17 mouse cellular contexts compared by ENCODE assay signal in the genomic region with DNA sequence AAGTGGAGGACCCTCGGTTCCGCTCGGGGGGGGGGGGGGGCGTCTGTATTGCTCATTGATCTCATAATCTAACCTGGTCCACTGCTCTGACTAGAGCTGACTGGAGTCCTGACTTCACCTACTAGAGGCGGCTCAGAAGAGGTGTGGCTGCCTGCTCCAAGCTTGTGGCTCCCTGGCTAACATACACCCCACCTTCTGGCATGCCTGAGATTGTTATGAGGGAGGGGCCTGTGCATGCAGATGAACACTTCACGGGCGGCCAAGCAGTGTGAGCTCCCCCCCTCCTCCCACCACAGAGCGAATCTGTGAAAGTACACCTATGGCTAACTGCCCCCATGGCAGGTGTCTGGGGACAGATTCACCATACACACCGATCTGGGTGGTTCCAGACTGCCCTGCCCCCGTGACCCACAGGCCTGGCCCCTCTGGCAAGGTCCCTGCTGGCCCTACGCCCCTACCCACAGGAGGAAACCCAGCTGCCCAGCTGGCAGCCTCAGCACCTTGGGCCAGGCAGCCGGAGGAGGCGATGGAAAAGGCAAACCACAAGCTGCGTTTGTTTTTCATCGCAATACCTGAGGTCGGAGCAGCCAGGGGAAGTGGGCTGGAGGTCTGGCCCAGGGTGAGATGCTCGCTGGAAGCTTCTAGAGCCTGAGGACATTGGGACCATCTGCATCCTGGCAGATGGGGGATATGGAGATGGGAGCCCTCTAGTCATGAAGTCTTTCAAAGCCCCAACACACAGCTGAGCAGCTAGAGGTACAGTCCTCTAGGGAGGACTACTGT. TPM values are rescaled to one million over a fixed set of nuclear protein-coding genes. Genes with fewer than 3 reads are reported as not detected.
DNase-seq lines count a peak whose midpoint lies in the region; ATAC-seq lines count a peak whose summit lies in the region.
"Had no signal": no experiment of that assay in that cellular context is flagged by ENCODE, and none has a peak within 500 bp of the region (broad histone marks: within the 10 kb centered on the region; RNA-seq: fewer than 3 reads in every experiment).

No protein-coding gene starts in this region.

- DNase-seq in hindbrain, embryonic 10.5 days (ENCODE audit: low spot score), result no peak
- DNase-seq in midbrain, embryonic 10.5 days (ENCODE audit: low spot score), result no peak
- DNase-seq in midbrain, embryonic 11.5 days (ENCODE audit: low spot score, missing footprints), result no peak
- DNase-seq in natural killer cell, adult 2 months (ENCODE audit: low spot score in 2 of 2), result no peak
- no peak for DNase-seq in spleen, adult 12 weeks (ENCODE audit: low spot score)
- DNase-seq: adrenal gland, postnatal 14 days; kidney, adult 8-10 months; layer of hippocampus, adult 9-11 months; liver, embryonic 13.5 days; midbrain, embryonic 14.5 days had no signal

- peaks cover 72% of the 10 kb centered on the region for H3K4me1 ChIP-seq in hindbrain, embryonic 10.5 days (replicated peaks)
- peaks cover 20% of the 10 kb centered on the region for H3K4me1 ChIP-seq in hindbrain, embryonic 16.5 days (ENCODE audit: control insufficient read depth, insufficient read depth, low read depth, low read length)
- H3K4me1 ChIP-seq in midbrain, embryonic 10.5 days, result peaks cover 68% of the 10 kb centered on the region
- H3K4me1 ChIP-seq in midbrain, embryonic 11.5 days (ENCODE audit: control insufficient read depth, insufficient read depth, low read length), result peaks cover 28% of the 10 kb centered on the region
- H3K4me1 ChIP-seq in embryonic facial prominence, embryonic 15.5 days, result peaks cover 71% of the 10 kb centered on the region
- H3K4me1 ChIP-seq in stomach, embryonic 16.5 days (ENCODE audit: control insufficient read depth, insufficient read depth, low read length), result peaks cover 40% of the 10 kb centered on the region
- H3K4me1 ChIP-seq: liver, embryonic 13.5 days had no signal

- H3K4me2 ChIP-seq in hindbrain, embryonic 16.5 days (ENCODE audit: low read length), result no peak overlapping the region
- no peak overlapping the region for H3K4me2 ChIP-seq in midbrain, embryonic 11.5 days
- no peak overlapping the region for H3K4me2 ChIP-seq in embryonic facial prominence, embryonic 15.5 days (replicated peaks)
- H3K4me2 ChIP-seq in stomach, embryonic 16.5 days (ENCODE audit: low read depth, low read length), result no peak overlapping the region
- H3K4me2 ChIP-seq: forebrain, embryonic 12.5 days; liver, embryonic 13.5 days had no signal

- H3K9ac ChIP-seq in hindbrain, embryonic 16.5 days (ENCODE audit: low read depth, low read length), result no peak overlapping the region
- H3K9ac ChIP-seq in midbrain, embryonic 11.5 days (ENCODE audit: low read length), result no peak overlapping the region
- H3K9ac ChIP-seq in embryonic facial prominence, embryonic 15.5 days, result no peak overlapping the region
- H3K9ac ChIP-seq in stomach, embryonic 16.5 days (ENCODE audit: low read length), result peak overlapping the region; percentile 11; the same call in 1 of the 2 replicates
- H3K9ac ChIP-seq: forebrain, embryonic 12.5 days; liver, embryonic 13.5 days had no signal

- ATAC-seq in hindbrain, embryonic 16.5 days, result no peak
- ATAC-seq in midbrain, embryonic 11.5 days (ENCODE audit: low FRiP score), result no peak
- no peak for ATAC-seq in embryonic facial prominence, embryonic 15.5 days (ENCODE audit: insufficient number of reproducible peaks, low FRiP score, low TSS enrichment, low read depth)
- ATAC-seq in stomach, embryonic 16.5 days (ENCODE audit: insufficient read depth, low FRiP score), result no peak

- WGBS in hindbrain, embryonic 10.5 days, result 72% methylated on average over 17 of the region's 17 CpGs
- WGBS in hindbrain, embryonic 16.5 days, result 66% methylated on average over 15 of the region's 17 CpGs
- 78% methylated on average over 17 of the region's 17 CpGs for WGBS in midbrain, embryonic 10.5 days
- 72% methylated on average over 17 of the region's 17 CpGs for WGBS in midbrain, embryonic 11.5 days
- 50% methylated on average over 17 of the region's 17 CpGs for WGBS in embryonic facial prominence, embryonic 15.5 days
- 49% methylated on average over 17 of the region's 17 CpGs for WGBS in stomach, embryonic 16.5 days

- H3K36me3 ChIP-seq in hindbrain, embryonic 10.5 days, result no peaks in the 10 kb centered on the region
- H3K36me3 ChIP-seq in hindbrain, embryonic 16.5 days (ENCODE audit: control insufficient read depth, insufficient read depth, low read length), result no peaks in the 10 kb centered on the region
- H3K36me3 ChIP-seq in midbrain, embryonic 10.5 days, result no peaks in the 10 kb centered on the region
- no peaks in the 10 kb centered on the region for H3K36me3 ChIP-seq in midbrain, embryonic 11.5 days (ENCODE audit: control insufficient read depth, insufficient read depth, low read length)
- H3K36me3 ChIP-seq in embryonic facial prominence, embryonic 15.5 days, result no peaks in the 10 kb centered on the region
- no peaks in the 10 kb centered on the region for H3K36me3 ChIP-seq in stomach, embryonic 16.5 days (ENCODE audit: control insufficient read depth, insufficient read depth, low read length)
- H3K36me3 ChIP-seq: forebrain, embryonic 12.5 days; liver, embryonic 13.5 days had no signal

- H3K27me3 ChIP-seq in hindbrain, embryonic 10.5 days (ENCODE audit: insufficient read depth, poor library complexity, severe bottlenecking), result peaks cover 41% of the 10 kb centered on the region
- H3K27me3 ChIP-seq in hindbrain, embryonic 16.5 days (replicated peaks; ENCODE audit: control insufficient read depth, insufficient read depth, low read length), result peaks cover 15% of the 10 kb centered on the region
- peaks cover 88% of the 10 kb centered on the region for H3K27me3 ChIP-seq in midbrain, embryonic 10.5 days (ENCODE audit: low read depth, poor library complexity, severe bottlenecking)
- peaks cover 40% of the 10 kb centered on the region for H3K27me3 ChIP-seq in midbrain, embryonic 11.5 days (ENCODE audit: control insufficient read depth, insufficient read depth, low read length)
- H3K27me3 ChIP-seq in embryonic facial prominence, embryonic 15.5 days, result peaks cover 8% of the 10 kb centered on the region
- H3K27me3 ChIP-seq in stomach, embryonic 16.5 days (ENCODE audit: control insufficient read depth, insufficient read depth, low read length), result peaks cover 6% of the 10 kb centered on the region; the same call in 1 of the 2 replicates

- H3K27ac ChIP-seq in hindbrain, embryonic 10.5 days, result peak overlapping the region; percentile 57
- H3K27ac ChIP-seq in hindbrain, embryonic 16.5 days (ENCODE audit: low read depth, low read length), result no peak overlapping the region
- H3K27ac ChIP-seq in midbrain, embryonic 10.5 days (replicated peaks), result peak overlapping the region; percentile 82
- H3K27ac ChIP-seq in midbrain, embryonic 11.5 days (ENCODE audit: low read depth, low read length), result no peak overlapping the region
- H3K27ac ChIP-seq in embryonic facial prominence, embryonic 15.5 days (replicated peaks), result 0 out of 2 replicates have a peak overlapping the region, but pooled peaks have one; percentile 9
- no peak overlapping the region for H3K27ac ChIP-seq in stomach, embryonic 16.5 days (ENCODE audit: low read length)
- H3K27ac ChIP-seq: forebrain, embryonic 12.5 days; liver, embryonic 13.5 days had no signal

- no peaks in the 10 kb centered on the region for H3K9me3 ChIP-seq in hindbrain, embryonic 10.5 days
- no peaks in the 10 kb centered on the region for H3K9me3 ChIP-seq in hindbrain, embryonic 16.5 days (ENCODE audit: control insufficient read depth, low read length)
- no peaks in the 10 kb centered on the region for H3K9me3 ChIP-seq in midbrain, embryonic 10.5 days (replicated peaks)
- H3K9me3 ChIP-seq in midbrain, embryonic 11.5 days (ENCODE audit: control insufficient read depth, low read length), result no peaks in the 10 kb centered on the region
- H3K9me3 ChIP-seq in embryonic facial prominence, embryonic 15.5 days (replicated peaks), result no peaks in the 10 kb centered on the region
- no peaks in the 10 kb centered on the region for H3K9me3 ChIP-seq in stomach, embryonic 16.5 days (replicated peaks; ENCODE audit: control insufficient read depth, low read length)
- H3K9me3 ChIP-seq: forebrain, embryonic 12.5 days; liver, embryonic 13.5 days had no signal

- no peak overlapping the region for H3K4me3 ChIP-seq in hindbrain, embryonic 10.5 days
- no peak overlapping the region for H3K4me3 ChIP-seq in hindbrain, embryonic 16.5 days (ENCODE audit: low read length)
- no peak overlapping the region for H3K4me3 ChIP-seq in midbrain, embryonic 10.5 days
- no peak overlapping the region for H3K4me3 ChIP-seq in midbrain, embryonic 11.5 days (ENCODE audit: low read depth, low read length)
- no peak overlapping the region for H3K4me3 ChIP-seq in embryonic facial prominence, embryonic 15.5 days (replicated peaks)
- no peak overlapping the region for H3K4me3 ChIP-seq in stomach, embryonic 16.5 days (replicated peaks; ENCODE audit: low read length)
- H3K4me3 ChIP-seq: forebrain, embryonic 12.5 days; liver, embryonic 13.5 days had no signal

RNA-seq across cellular contexts. Expression of gene Wnt9a, which starts 6.5 kb away (rescaled TPM):
- 9.8 and 10.7 TPM in 2 replicates for polyA plus RNA-seq in hindbrain, embryonic 10.5 days (2016; fragmentation: Nextera tagmentation; extraction: Ambion mirVana)
- 3.1 and 3.5 TPM in 2 replicates for polyA plus RNA-seq in hindbrain, embryonic 16.5 days (2015; fragmentation: Nextera tagmentation; extraction: Ambion mirVana)
- 7.8 and 9.7 TPM in 2 replicates for polyA plus RNA-seq in midbrain, embryonic 10.5 days (2016; fragmentation: Nextera tagmentation; extraction: Ambion mirVana)
- 4.0 and 4.8 TPM in 2 replicates for polyA plus RNA-seq in midbrain, embryonic 11.5 days (2014; fragmentation: Nextera tagmentation; extraction: Ambion mirVana)
- 7.0 and 8.5 TPM in 2 replicates for polyA plus RNA-seq in embryonic facial prominence, embryonic 15.5 days (2015; fragmentation: Nextera tagmentation; extraction: Ambion mirVana)
- polyA plus RNA-seq in stomach, embryonic 16.5 days (2015; fragmentation: Nextera tagmentation; extraction: Ambion mirVana), result 5.6 and 5.8 TPM in 2 replicates

RNA-seq across cellular contexts. Expression of gene Wnt3a, which starts 22.7 kb away (rescaled TPM):
- 14.2 and 18.2 TPM in 2 replicates for polyA plus RNA-seq in hindbrain, embryonic 10.5 days (2016; fragmentation: Nextera tagmentation; extraction: Ambion mirVana)
- 0.45 and 0.77 TPM in 2 replicates for polyA plus RNA-seq in hindbrain, embryonic 16.5 days (2015; fragmentation: Nextera tagmentation; extraction: Ambion mirVana)
- polyA plus RNA-seq in midbrain, embryonic 10.5 days (2016; fragmentation: Nextera tagmentation; extraction: Ambion mirVana), result 5.3 and 8.7 TPM in 2 replicates
- polyA plus RNA-seq in midbrain, embryonic 11.5 days (2014; fragmentation: Nextera tagmentation; extraction: Ambion mirVana), result 1.4 and 2.0 TPM in 2 replicates
- polyA plus RNA-seq in embryonic facial prominence, embryonic 15.5 days (2015; fragmentation: Nextera tagmentation; extraction: Ambion mirVana), result 2.5 and 3.4 TPM in 2 replicates
- 0.23 and 0.62 TPM in 2 replicates for polyA plus RNA-seq in stomach, embryonic 16.5 days (2015; fragmentation: Nextera tagmentation; extraction: Ambion mirVana)
- polyA plus RNA-seq: cortical plate, adult 2 months; heart, embryonic 16.5 days; liver, embryonic 13.5 days; stomach, embryonic 14.5 days had no signal

Comparison
In these comparisons a context has a peak if more than half of its experiments do, and no peak if none do; other contexts are left out.
1. H3K27ac ChIP-seq: peak in hindbrain, embryonic 10.5 days (single experiment), midbrain, embryonic 10.5 days (single experiment) and embryonic facial prominence, embryonic 15.5 days (single experiment); none in hindbrain, embryonic 16.5 days (single experiment), midbrain, embryonic 11.5 days (single experiment) and stomach, embryonic 16.5 days (single experiment).